Mouse (Mus musculus) brain, adult 2 months (tissue): ENCODE measurements around the gene Chl1.

Experiments
- DNase-seq: peaks from one replicate; pipeline ENCODE4 v3.0.0; 2011; ENCODE audit warnings: low read depth, low spot score

The Chl1 gene

DNA sequence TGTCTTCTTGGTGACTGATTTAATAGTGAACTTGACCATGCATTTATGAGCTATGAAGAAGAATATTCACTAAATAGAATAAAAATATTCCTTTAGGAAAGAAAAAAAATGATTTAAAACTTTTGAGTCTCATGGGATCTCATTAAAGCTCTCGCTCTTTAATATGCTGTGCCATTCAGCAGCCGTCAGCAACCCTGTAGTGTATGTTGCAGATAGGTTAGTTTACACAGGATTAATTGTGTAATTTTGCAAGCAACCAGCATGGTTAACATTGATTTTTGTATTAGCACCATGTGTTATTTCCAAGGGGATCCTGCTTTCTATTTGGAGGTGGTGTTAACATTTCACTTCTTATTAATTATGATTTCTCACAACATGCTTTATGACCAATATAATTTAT is 32.2 kb downstream of the Chl1 start:
- no peak for DNase-seq

DNA sequence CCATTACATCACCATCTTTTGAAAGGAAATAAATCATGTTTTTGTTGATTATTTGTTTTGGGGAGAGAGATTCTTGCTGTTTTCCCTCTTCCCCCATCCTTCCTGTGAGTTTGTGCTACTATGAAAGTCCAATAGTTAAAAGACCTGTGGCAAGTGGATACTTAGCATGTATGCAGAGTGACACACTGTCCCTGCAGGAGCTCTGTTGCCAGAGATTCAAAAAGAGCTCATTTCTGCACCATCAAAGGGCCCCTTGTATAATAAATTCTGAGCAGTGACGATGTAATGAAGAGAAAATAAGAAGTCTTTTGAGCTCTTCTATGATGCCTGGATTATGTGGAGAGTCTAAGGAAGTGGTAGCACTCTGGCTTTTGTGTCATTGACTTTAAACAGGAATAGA is 33.4 kb downstream of the Chl1 start:
- no peak for DNase-seq

- peak; percentile 56 for DNase-seq
Measured at GRCm38 (mm10) chr6:103546314-103546713, 35.9 kb downstream of the Chl1 start.

GRCm38 (mm10) chr6:103549929-103550328 is 39.5 kb downstream of the Chl1 start:
- DNase-seq, result no peak

- DNase-seq, result no peak
Measured at GRCm38 (mm10) chr6:103558037-103558893, 47.9 kb downstream of the Chl1 start.

DNA sequence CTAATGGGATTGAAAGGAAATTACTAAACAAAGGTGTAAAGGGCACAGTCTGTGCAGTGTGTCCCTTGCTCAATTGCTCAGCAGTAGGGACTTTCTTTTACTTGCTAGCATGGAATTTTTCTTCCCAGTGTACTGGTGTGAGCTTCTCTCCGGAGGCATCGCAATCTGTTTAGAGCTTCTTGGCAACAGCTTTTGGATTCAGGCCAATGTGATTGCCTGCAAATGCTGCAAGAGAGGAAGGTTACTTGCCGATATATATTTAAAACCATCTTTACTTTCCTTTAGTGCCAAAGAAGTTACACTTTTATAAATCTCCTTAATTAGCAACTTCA is 48.5 kb downstream of the Chl1 start:
- DNase-seq, result peak; percentile 97

DNA sequence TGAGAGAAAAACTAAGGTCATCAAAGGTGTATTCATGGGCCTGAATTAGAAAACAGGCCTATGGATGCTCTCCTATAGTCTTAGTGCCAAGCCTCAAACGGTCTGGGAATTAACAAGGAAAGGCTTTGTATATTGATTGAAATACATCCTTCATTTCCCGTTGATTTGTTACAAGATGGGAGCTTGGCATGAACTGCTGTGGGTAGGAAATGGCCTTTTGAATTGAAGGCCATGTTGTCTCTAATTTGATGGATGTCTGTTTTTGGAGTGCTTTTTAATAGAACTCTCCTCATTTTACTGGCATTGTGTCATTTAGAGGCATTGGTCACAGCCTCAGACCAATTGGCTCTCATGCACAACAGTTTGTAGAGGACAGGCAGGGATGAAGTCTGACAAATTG is 49.0 kb downstream of the Chl1 start:
- DNase-seq, result peak; percentile 55

- no peak for DNase-seq
Measured at GRCm38 (mm10) chr6:103564811-103565210, 54.4 kb downstream of the Chl1 start.

DNA sequence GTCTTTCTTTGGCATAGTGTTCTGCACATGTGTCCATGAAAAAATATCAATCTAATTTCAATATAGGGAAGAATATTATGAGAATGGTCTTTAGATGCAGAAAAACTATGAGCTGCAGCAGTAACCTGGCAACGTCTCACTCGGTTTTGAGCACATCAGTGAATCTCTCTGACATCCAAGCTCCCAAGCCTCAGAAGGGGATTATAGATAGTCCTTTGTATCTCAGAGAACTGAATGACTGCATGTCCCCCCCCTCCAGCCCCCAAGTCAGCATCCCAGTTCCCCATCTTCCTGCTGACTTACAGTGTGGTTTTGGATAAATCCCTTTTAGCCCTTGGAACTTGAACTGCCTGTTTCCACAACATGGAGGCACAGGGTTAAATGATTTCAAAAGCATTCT is 56.9 kb downstream of the Chl1 start:
- no peak for DNase-seq

DNA sequence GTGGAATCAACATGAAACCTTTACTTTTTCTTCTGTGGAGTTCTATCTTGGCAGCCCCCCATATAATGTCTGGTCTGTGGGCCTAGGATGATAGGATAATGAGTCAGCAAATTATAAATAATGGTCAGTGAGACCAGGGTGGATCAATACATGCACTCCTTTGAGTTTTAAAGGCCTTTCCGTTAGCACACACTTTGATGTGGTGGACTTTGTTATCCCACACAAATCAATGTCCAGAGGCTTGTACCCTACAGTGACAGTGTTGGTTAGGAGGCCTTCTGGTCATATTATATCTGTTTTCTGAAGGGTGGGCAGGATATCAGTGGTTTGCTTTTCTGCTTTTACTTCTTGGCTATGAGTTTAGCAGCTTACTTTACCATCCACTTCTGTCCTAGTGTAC is 62.3 kb downstream of the Chl1 start:
- DNase-seq, result no peak

GRCm38 (mm10) chr6:103584224-103584623 is 73.8 kb downstream of the Chl1 start:
- DNase-seq, result no peak

DNA sequence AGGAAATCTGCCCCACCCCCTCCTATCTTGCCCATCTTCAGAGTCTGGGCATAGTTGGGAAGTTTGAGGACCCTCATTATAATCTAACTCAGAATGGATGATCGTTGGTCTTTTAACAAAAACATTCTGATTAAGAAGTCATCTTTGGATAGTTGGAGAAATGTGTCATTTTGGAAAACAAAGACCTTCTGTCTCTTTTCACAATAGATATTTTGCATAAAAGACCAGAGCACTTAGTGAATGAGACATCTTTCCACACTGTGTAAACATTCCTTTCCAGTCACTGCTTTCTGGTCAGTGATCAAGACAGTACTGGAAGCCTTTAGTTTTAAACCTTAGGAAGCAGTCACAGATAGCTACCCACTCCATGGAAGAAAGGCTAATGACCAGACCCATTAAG is 75.3 kb downstream of the Chl1 start:
- DNase-seq, result no peak

DNA sequence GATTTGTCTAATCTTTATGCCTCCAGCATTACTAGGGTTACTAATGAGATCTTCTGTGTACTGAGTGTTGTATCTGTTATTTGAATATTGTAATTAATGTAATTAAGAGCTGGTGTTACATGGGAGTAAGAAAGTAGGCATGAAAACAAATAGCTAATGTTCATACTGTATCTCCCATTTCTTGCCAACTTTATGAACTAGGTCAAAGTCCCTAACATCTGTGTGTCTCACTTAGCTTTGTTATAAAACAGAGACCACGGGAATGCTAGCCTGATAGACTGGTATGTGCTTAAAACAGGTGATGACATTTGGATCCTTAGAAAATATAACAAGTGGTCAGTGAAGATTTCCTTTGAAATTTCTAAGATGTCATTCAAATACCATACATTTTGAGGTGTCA is 75.7 kb downstream of the Chl1 start:
- no peak for DNase-seq

- no peak for DNase-seq
Measured at GRCm38 (mm10) chr6:103602070-103602469, 91.7 kb downstream of the Chl1 start.

- DNase-seq, result no peak
Measured at GRCm38 (mm10) chr6:103610656-103611055, 100.3 kb downstream of the Chl1 start.

- peak; percentile 41 for DNase-seq
Measured at GRCm38 (mm10) chr6:103612626-103613025, 102.2 kb downstream of the Chl1 start.

GRCm38 (mm10) chr6:103613714-103614113 is 103.3 kb downstream of the Chl1 start:
- DNase-seq, result peak; percentile 40

GRCm38 (mm10) chr6:103615924-103616602 is 105.7 kb downstream of the Chl1 start:
- DNase-seq, result no peak

GRCm38 (mm10) chr6:103620880-103621279 is 110.5 kb downstream of the Chl1 start:
- DNase-seq, result no peak

DNA sequence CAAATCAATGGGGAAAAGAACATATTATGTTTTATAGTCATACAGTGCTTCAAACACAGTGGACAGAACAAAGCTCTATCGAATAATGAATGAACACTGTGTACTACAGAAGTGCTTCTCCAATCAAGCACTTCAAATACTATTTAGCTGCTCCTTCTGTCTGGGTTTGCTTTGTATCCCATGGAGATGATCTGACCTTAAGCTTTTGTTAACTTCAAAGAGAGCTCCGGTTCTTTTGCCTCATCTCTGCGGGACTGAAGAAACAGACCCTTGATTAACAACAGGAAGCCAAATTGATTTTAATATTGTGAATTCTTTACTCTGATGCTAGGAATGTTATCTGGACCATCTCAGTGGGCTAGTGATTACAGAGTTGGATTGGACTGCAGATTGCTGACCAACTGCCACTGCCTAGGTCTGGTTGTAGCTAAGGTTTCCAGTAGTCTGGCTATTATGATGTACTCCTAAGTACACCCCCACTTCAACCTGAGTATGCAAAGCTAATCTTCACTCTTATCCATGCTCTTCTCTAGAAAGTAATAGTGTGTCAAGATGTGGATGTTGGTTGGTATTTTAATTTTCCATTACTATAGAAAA is 111.8 kb downstream of the Chl1 start:
- DNase-seq, result no peak

GRCm38 (mm10) chr6:103632856-103633255 is 122.5 kb downstream of the Chl1 start:
- no peak for DNase-seq

- DNase-seq, result peak; percentile 44
Measured at GRCm38 (mm10) chr6:103656778-103657177, 146.4 kb downstream of the Chl1 start.

- DNase-seq, result peak; percentile 78
Measured at GRCm38 (mm10) chr6:103659173-103659572, 148.8 kb downstream of the Chl1 start.
